Mouse (Mus musculus) retina, adult 2 months (tissue): ENCODE results near the gene Grm6.

Experiments used
- DNase-seq: peaks from one replicate; pipeline ENCODE4 v3.0.0-alpha.2; 2012; ENCODE audit warnings: low read depth, low spot score

The Grm6 gene

GRCm38 (mm10) chr11:50914461-50914860 is 64.0 kb downstream of the Grm6 start:
- DNase-seq: no peak
